Mouse (Mus musculus): ENCODE results near the gene Ddx42.

DNA sequence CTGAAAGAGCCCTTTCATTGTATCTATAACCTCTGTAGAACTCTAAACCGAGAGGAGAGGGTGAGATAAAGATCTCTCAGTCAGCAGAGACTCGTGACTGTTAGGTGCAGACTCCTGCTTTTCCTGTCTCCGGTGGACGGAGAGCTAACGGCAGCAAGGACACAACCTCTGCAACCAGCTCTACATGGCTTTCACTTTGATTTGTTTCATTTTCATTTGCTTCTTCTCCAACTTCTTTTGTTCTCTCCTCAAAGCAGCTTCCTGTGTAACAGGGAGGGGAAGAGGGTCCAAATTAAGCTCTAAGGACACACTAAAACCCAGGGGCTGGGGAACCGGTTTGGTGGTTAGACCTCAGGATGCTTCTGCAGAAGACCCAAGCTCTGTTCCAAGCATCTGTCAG, 16.0 kb upstream of the Ddx42 start:
- TF ChIP-seq CTCF (conservative IDR thresholded peaks at IDR 0.05; ENCODE audit: insufficient read depth, insufficient read length, low read depth, low read length) (no peak), POLR2A (IDR thresholded peaks at IDR 0.05; ENCODE audit: low read depth, low read length) (no peak)
